Mouse (Mus musculus) lung, postnatal 14 days (tissue): ENCODE results near the gene Il27.

Experiments
- DNase-seq: peaks from one replicate; pipeline ENCODE4 v3.0.0; 2021

Gene Il27

DNA sequence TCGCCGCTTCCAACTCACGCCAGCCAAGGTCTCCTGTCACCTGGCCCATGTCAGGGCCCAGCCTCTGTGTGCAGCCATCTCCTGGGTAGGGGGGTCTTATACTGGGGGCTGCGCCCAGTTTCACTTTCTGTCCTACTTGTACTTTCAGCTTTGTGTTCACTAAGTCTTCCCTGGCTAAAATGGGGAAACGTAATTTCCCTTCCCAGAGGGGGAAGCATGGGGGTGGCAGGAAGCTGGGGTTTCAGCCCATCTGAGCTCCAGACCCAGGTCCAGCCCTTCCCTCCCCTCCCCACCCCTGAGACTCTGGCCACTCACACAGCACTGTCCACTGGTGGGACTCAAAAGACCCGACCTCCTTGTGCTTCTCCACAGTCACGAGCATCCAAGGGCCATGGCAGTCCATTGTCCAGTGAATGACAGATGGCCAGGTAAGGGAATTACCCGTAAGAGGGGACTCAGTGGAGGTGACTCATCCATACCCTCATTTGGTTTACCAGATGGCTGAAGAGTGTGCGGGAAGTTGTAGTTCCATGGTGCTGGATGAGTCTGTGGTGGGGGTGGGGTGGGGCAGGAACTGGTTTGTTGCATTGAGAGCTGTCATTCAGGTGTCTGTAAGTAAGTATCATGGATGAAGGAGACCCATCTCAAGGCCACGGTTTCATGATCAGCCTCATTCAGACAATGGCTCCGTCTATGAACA lies at the start of gene Il27:
Gene Il27 (minus strand): TSS at position 80 of the 700 bp plus-strand sequence.
- no peak for DNase-seq

- DNase-seq: no peak
Measured at GRCm38 (mm10) chr7:126644345-126644744, 49.6 kb upstream of the Il27 start.

- peak; percentile 65 for DNase-seq
Measured at GRCm38 (mm10) chr7:126643244-126643617, 48.5 kb upstream of the Il27 start.

GRCm38 (mm10) chr7:126642545-126643243 lies 48.0 kb upstream of the Il27 start:
- no peak for DNase-seq

DNA sequence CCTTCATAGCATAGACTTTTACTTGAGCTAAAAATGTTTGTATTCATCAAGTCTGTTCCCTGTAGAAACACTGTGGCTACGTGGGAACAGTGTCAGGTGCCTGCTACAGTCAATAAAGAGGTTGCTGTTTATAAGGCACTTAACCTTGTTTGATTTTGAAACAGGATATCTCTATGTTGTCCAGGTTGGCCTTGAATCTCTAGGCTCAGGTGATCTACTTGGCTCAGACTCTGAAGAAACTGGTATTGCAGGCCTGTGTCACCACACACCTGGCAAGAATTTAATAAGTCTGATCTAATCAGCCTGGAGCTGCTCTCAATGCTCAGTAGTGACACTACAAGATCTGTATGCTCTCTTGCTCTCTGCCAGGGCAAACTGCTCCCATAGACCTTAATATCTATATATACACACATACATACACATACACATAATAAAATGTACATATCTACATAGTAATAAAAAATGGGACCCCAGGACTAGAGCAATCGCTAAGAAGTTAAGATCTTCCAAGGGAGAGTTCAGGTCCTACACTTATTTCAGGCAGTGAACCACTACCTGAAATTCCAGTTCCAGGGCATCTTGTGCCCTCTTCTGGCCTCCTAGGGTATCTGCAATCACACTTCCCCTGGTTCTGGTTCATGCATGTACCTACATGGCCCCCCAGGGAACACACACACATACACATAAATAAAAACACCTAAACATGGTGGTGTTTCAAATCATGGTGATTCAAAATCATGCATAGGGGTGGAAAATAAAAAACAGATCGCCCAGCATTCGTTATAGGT lies 42.2 kb upstream of the Il27 start:
- DNase-seq: peak; percentile 56

- DNase-seq: no peak
Measured at GRCm38 (mm10) chr7:126635375-126635774, 40.6 kb upstream of the Il27 start.

- no peak for DNase-seq
Measured at GRCm38 (mm10) chr7:126632478-126632877, 37.7 kb upstream of the Il27 start.

- DNase-seq: no peak
Measured at GRCm38 (mm10) chr7:126630824-126631518, 36.2 kb upstream of the Il27 start, which contains the start of gene Nupr1. Gene Nupr1, minus strand, starts transcription at chr7:126630861.

DNA sequence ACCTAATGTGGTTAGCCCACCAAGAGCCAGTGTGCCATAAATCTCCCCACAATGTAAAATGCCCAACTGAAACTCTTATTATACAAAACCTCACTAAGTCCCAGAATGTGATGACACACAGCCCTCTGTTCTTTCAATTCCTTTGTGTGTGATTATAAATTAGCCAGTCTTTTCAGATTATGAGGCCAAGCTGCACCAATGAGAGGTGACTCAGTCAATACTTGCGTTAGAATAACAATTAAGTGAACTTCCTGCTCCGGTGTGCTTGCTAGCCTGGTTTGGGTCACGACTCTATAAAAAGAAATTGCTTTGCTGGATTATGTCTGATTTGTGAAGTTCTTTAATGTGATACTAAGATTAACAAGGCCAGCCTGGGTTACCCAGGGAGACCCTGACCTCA lies 35.2 kb upstream of the Il27 start:
- DNase-seq: no peak

- DNase-seq: peak; percentile 13
Measured at GRCm38 (mm10) chr7:126628111-126628510, 33.4 kb upstream of the Il27 start.

DNA sequence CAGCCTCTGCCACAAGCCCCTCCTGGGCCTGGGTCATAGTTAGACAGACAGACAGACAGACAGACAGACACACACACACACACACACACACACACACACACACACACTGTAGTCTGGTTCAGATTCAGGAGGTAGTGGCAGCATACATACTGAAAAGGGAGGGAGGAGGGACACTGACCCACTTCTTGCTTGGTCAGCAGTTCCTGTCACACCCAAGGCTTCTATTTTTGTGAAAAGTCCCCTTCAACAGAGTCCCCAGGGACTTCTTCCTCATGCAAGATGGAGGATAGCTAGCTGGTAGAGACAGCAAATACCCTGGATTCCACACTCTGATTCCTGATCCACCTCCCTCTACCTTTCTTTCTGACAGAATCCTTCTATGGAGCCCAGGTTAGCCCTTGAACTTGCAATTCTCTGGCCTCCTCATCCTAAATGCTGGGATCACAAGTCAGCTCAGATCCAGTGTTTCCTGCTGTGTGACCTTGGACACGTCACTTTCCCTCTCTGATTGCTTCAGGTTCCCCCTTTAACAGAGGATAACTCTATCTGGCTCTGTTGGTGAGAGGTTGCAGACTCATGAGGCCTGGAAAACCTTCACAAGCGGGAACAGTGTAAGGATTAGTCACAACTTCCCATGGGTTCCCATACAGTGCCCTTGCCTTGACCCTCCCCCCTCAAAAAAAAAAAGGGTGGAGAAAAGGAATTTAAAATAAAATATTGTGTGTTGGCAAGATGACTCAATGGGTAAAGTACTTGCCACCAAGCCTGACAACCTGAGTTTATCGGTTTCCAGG lies 31.3 kb upstream of the Il27 start:
- no peak for DNase-seq

GRCm38 (mm10) chr7:126625369-126625768 lies 30.6 kb upstream of the Il27 start:
- peak; percentile 89 for DNase-seq

DNA sequence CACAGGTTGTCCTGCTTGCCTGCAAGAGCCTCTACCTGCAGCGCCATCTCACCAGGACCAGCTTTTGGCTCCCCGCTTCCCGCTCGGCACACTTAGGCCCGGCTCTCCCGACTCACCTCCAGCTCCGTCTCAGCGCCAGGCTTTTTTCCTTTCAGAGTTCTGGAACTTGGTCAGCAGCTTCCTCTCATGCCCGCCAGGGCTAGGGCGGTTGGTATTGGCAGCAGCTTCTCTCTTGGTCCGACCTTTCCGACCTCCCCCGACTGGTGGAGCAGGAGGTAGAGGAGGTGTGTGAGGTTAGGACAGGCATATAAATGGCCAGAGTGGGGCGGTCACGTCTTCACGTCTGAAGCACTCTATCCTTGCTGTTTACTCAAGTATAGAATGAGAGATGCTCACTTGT lies 30.0 kb upstream of the Il27 start:
- peak; percentile 23 for DNase-seq

GRCm38 (mm10) chr7:126623381-126623780 lies 28.6 kb upstream of the Il27 start:
- DNase-seq: no peak

DNA sequence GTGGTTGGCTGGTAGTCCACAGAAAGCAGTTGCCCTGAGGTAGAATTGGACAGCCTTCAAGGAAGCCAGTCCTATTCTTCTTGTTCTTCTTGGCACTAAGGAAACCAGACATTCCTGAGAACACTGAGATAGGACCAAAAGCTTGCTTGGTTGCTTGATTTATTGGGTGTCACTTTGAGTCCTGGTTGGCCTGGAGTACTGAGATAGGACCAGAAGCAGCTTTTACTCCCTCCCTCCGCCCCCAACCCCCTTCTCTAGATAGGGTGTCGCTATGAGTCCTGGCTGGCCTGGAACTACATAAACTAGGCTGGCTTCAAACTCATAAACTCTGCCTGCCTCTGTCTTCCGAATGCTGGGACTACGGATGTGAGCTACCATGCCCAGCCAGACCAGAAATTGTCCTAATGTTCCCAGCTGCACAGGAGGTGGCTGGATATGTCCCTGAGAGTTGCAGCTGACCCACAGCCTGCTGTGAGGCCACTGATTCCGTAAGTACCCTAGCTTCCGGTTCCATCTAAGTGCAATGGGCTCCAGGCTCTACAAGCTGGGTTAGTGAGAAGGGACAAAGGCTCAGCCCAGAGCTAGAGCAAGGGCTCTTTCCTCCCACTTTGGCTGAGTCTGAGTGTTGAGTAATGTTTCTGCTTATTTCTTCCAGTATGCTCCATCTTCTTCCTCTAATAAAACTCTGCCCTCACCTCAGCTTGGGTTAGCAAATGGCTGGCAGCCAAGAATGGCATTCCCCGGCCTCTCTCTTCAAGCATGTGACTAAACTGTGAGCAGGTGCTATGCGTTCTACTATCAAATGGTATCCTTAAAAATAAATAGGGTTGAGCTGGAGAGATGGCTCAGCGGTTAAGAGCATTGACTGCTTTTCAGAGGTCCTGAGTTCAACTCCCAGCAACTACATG lies 27.0 kb upstream of the Il27 start:
- DNase-seq: peak; percentile 57

- no peak for DNase-seq
Measured at GRCm38 (mm10) chr7:126619559-126620275, 25.0 kb upstream of the Il27 start.

- no peak for DNase-seq
Measured at GRCm38 (mm10) chr7:126616707-126617106, 22.0 kb upstream of the Il27 start.

- no peak for DNase-seq
Measured at GRCm38 (mm10) chr7:126612736-126613135, 18.0 kb upstream of the Il27 start.

GRCm38 (mm10) chr7:126607796-126608195 lies 13.1 kb upstream of the Il27 start:
- DNase-seq: no peak

- peak; percentile 64 for DNase-seq
Measured at GRCm38 (mm10) chr7:126607064-126607463, 12.3 kb upstream of the Il27 start.
